Mouse (Mus musculus): Measurements from ENCODE around the gene Wdr64. TPM values are rescaled to one million over a fixed set of nuclear protein-coding genes. Genes with fewer than 3 reads are reported as not detected.

The Wdr64 gene
- polyA plus RNA-seq, 1 experiment from 2014 or later = not detected

- Histone ChIP-seq H3K4me1 (replicated peaks) (no peaks in the 10 kb centered on the region), H3K27ac (no peak overlapping the region), H3K4me3 (replicated peaks) (no peak overlapping the region), H3K36me3 (no peaks in the 10 kb centered on the region), H3K27me3 (no peaks in the 10 kb centered on the region), H3K4me2 (no peak overlapping the region), H3K9ac (no peak overlapping the region), H3K9me3 (replicated peaks) (no peaks in the 10 kb centered on the region)
- 30% methylated on average over 7 of the region's 7 CpGs for WGBS (ENCODE audit: insufficient replicate concordance)
- DNase-seq = no peak
- ATAC-seq (ENCODE audit: low read depth) = no peak
Measured at GRCm38 (mm10) chr1:175725771-175726170, 27.4 kb downstream of the Wdr64 start.

- 51% methylated on average over 10 of the region's 10 CpGs for WGBS (ENCODE audit: insufficient replicate concordance)
- ATAC-seq (ENCODE audit: low read depth) (no peak), DNase-seq (no peak)
- Histone ChIP-seq H3K4me3 (replicated peaks) (no peak overlapping the region), H3K4me1 (replicated peaks) (no peaks in the 10 kb centered on the region), H3K4me2 (no peak overlapping the region), H3K27me3 (no peaks in the 10 kb centered on the region), H3K27ac (no peak overlapping the region), H3K9me3 (replicated peaks) (no peaks in the 10 kb centered on the region), H3K36me3 (no peaks in the 10 kb centered on the region), H3K9ac (no peak overlapping the region)
Measured at GRCm38 (mm10) chr1:175754576-175755364, 56.4 kb downstream of the Wdr64 start.

DNA sequence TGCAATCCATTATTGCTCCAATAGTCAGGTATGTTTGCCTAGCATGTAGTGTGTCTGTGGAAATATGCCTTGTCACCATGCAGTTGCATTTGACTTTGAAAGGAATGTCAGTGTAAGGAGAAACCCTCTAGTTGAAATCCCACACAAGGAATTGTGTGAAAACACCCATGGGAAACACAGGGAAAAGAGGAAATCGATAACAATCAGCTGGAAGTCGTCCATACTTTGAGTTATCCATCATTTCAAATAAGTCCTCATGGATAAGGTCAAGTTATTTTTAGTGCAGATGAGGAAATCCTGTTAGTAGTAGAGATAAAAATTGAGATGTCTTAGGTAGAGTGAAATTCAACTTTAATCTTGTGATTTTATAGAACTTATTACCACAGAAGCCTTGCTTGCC lies 96.3 kb downstream of the Wdr64 start:
- no peak overlapping the region for H3K27ac ChIP-seq
- ATAC-seq (ENCODE audit: low read depth) = no peak
- no peaks in the 10 kb centered on the region for H3K4me1 ChIP-seq (replicated peaks)
- WGBS (ENCODE audit: insufficient replicate concordance) = 27% methylated on average over 2 of the region's 2 CpGs
- H3K27me3 ChIP-seq = no peaks in the 10 kb centered on the region
- H3K9ac ChIP-seq = no peak overlapping the region
- no peaks in the 10 kb centered on the region for H3K9me3 ChIP-seq (replicated peaks)
- H3K36me3 ChIP-seq = no peaks in the 10 kb centered on the region
- H3K4me3 ChIP-seq (replicated peaks) = no peak overlapping the region
- no peak overlapping the region for H3K4me2 ChIP-seq
- DNase-seq = no peak

DNA sequence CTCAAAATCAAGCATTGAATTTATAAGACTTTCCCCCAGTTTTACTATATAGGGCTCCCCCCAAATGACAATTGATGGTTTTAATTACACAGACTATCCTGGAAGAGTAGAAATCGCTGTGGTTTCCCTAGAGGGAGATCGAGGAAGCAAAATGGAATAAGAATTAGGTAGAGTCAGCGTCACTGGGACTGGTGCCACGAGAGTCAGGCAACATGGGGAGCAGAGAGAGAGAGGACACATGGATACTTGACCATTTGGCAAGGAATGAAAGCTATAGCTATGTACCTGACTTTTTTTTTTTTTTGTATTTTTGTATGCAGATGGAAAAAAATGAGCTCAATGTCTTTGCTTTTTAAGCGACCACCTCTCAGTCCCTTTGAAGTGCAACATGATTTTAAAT lies 110.0 kb downstream of the Wdr64 start:
- Histone ChIP-seq H3K36me3 (no peaks in the 10 kb centered on the region), H3K9ac (no peak overlapping the region), H3K27ac (no peak overlapping the region), H3K27me3 (no peaks in the 10 kb centered on the region), H3K4me2 (no peak overlapping the region), H3K4me3 (replicated peaks) (no peak overlapping the region), H3K9me3 (replicated peaks) (0 out of 2 replicates have a peak, but pooled peaks cover 5% of the 10 kb centered on the region), H3K4me1 (replicated peaks) (no peaks in the 10 kb centered on the region)
- DNase-seq = no peak
- 48% methylated on average over 5 of the region's 5 CpGs for WGBS (ENCODE audit: insufficient replicate concordance)
- ATAC-seq (ENCODE audit: low read depth) = no peak

DNA sequence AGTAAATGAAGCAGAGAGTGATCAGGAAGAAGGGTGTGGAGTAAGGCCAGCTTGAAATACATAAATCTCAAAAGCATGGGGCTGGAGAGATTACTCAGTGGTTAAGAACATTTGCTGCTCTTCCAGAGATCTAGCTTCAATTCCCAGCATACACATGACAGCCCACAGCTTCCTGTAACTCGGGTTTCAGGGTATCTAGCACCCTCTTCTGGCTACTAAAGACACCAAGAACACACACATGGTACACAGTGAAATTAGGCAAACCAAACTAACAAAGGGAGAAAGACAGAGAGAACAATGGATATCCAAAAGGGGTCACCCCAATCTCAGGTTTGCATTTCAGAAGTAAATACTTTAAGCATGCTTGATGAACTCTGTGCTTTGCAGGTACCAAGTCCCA lies 113.2 kb downstream of the Wdr64 start:
- ATAC-seq (ENCODE audit: low read depth) (no peak), DNase-seq (no peak)
- Histone ChIP-seq H3K27me3 (no peaks in the 10 kb centered on the region), H3K36me3 (no peaks in the 10 kb centered on the region), H3K4me3 (replicated peaks) (no peak overlapping the region), H3K4me2 (no peak overlapping the region), H3K4me1 (replicated peaks) (no peaks in the 10 kb centered on the region), H3K27ac (no peak overlapping the region), H3K9ac (no peak overlapping the region), H3K9me3 (replicated peaks) (0 out of 2 replicates have a peak, but pooled peaks cover 5% of the 10 kb centered on the region)
- 7% methylated on average over 1 of the region's 1 CpGs for WGBS (ENCODE audit: insufficient replicate concordance)

DNA sequence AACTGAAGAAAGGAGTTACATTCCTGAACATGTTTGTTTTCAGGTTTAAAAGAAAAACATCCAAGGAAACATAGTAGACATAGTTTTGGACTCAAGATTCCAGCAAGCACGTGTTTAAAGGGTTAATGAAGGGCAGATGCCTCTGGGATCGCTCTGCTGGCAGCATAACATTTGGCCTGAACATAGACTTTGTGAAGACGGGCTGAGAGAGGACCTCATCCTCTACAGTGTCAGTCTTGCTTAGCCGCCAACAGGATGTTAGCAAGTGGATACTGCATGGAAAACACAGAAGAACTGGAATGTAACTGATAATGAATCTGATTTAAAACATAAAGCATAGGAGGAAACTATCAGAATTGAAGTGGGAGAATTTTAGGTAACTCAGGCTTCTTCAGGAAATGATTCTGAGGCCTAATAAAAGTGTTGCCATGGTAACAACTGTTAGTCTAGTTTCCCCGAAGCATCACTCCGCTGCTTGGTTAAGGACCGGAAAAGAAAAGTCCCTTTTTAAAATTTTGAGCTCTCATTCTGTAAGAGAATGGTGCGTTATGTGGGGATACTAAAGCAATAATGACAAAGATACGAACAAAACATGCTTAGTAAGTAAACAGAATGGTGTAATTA lies 125.5 kb downstream of the Wdr64 start:
- WGBS (ENCODE audit: insufficient replicate concordance) = 58% methylated on average over 9 of the region's 9 CpGs
- ATAC-seq (ENCODE audit: low read depth) = no peak
- no peak overlapping the region for H3K27ac ChIP-seq

GRCm38 (mm10) chr1:175828539-175828938 lies 130.1 kb downstream of the Wdr64 start:
- Histone ChIP-seq H3K27ac (no peak overlapping the region), H3K9me3 (replicated peaks) (no peaks in the 10 kb centered on the region), H3K4me1 (replicated peaks) (no peaks in the 10 kb centered on the region), H3K4me2 (no peak overlapping the region), H3K36me3 (no peaks in the 10 kb centered on the region), H3K27me3 (no peaks in the 10 kb centered on the region), H3K9ac (no peak overlapping the region), H3K4me3 (replicated peaks) (no peak overlapping the region)
- ATAC-seq (ENCODE audit: low read depth) = no peak
- no peak for DNase-seq
- WGBS (ENCODE audit: insufficient replicate concordance) = 52% methylated on average over 7 of the region's 7 CpGs

More for the DNA sequence above, 125.5 kb downstream of the Wdr64 start:
- H3K4me3 ChIP-seq (replicated peaks) = no peak overlapping the region
- no peak overlapping the region for H3K9ac ChIP-seq
- no peaks in the 10 kb centered on the region for H3K4me1 ChIP-seq (replicated peaks)
- no peak for DNase-seq
- no peaks in the 10 kb centered on the region for H3K27me3 ChIP-seq
- no peaks in the 10 kb centered on the region for H3K36me3 ChIP-seq
- no peak overlapping the region for H3K4me2 ChIP-seq
- H3K9me3 ChIP-seq (replicated peaks) = no peaks in the 10 kb centered on the region

- no peak overlapping the region for H3K4me3 ChIP-seq (replicated peaks)
- no peaks in the 10 kb centered on the region for H3K4me1 ChIP-seq (replicated peaks)
- H3K9me3 ChIP-seq (replicated peaks) = no peaks in the 10 kb centered on the region
- DNase-seq (no peak), ATAC-seq (ENCODE audit: low read depth) (no peak)
- no peaks in the 10 kb centered on the region for H3K36me3 ChIP-seq
- H3K27ac ChIP-seq = no peak overlapping the region
- no peak overlapping the region for H3K9ac ChIP-seq
- 58% methylated on average over 2 of the region's 2 CpGs for WGBS (ENCODE audit: insufficient replicate concordance)
- no peak overlapping the region for H3K4me2 ChIP-seq
- H3K27me3 ChIP-seq = no peaks in the 10 kb centered on the region
Measured at GRCm38 (mm10) chr1:175829220-175829619, 130.8 kb downstream of the Wdr64 start.

DNA sequence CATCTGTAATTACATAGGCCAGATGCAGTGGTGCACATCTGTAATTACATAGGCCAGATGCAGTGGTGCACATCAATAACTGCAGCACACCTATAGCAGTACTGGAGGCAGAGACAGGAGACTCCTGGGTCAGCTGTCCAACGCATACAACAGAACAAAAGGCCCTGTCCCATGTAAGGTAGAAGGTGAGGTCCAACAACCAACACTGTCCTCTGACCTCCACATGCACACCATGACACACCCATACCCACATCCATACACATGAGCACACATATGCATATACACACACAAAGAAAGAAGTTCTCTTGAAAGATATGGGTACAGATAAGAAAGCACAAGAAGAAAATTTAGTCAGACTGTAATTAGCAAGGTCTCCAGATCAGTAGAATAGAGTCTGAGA lies 157.1 kb downstream of the Wdr64 start:
- H3K9me3 ChIP-seq (replicated peaks) = no peaks in the 10 kb centered on the region
- H3K4me3 ChIP-seq (replicated peaks) = no peak overlapping the region
- no peaks in the 10 kb centered on the region for H3K36me3 ChIP-seq
- no peak for DNase-seq
- H3K4me2 ChIP-seq = no peak overlapping the region
- no peak overlapping the region for H3K27ac ChIP-seq
- H3K4me1 ChIP-seq (replicated peaks) = no peaks in the 10 kb centered on the region
- H3K27me3 ChIP-seq = no peaks in the 10 kb centered on the region
- 59% methylated on average over 1 of the region's 1 CpGs for WGBS (ENCODE audit: insufficient replicate concordance)
- no peak overlapping the region for H3K9ac ChIP-seq
- ATAC-seq (ENCODE audit: low read depth) = no peak

Other genes starting within 250 kb of the Wdr64 start
- 0.05 and 0.07 TPM in 2 replicates for gene Rgs7, start 206.1 kb upstream of the Wdr64 start, polyA plus RNA-seq (2015; fragmentation: Nextera tagmentation; extraction: Ambion mirVana)
- 5.6 and 8.1 TPM in 2 replicates for gene Kmo, start 78.2 kb upstream of the Wdr64 start, polyA plus RNA-seq (2015; fragmentation: Nextera tagmentation; extraction: Ambion mirVana)
- gene Fh1, start 73.0 kb upstream of the Wdr64 start, polyA plus RNA-seq (2015; fragmentation: Nextera tagmentation; extraction: Ambion mirVana) = 85.3 and 88.1 TPM in 2 replicates
- 1.5 and 1.9 TPM in 2 replicates for gene Opn3, start 5.8 kb upstream of the Wdr64 start, polyA plus RNA-seq (2015; fragmentation: Nextera tagmentation; extraction: Ambion mirVana)
- gene Chml, start 5.7 kb upstream of the Wdr64 start, polyA plus RNA-seq (2015; fragmentation: Nextera tagmentation; extraction: Ambion mirVana) = 0.62 and 1.1 TPM in 2 replicates
- gene Exo1, start 182.0 kb downstream of the Wdr64 start, polyA plus RNA-seq (2015; fragmentation: Nextera tagmentation; extraction: Ambion mirVana) = 55.8 and 69.8 TPM in 2 replicates
- gene Gm38100, start 221.7 kb downstream of the Wdr64 start, polyA plus RNA-seq (2015; fragmentation: Nextera tagmentation; extraction: Ambion mirVana) = 0.08 TPM in 1 of 2 replicates, not detected in the other

Measured in liver, embryonic 13.5 days (tissue).